Mouse (Mus musculus): Measurements from ENCODE around the gene Cabcoco1. TPM values are rescaled to one million over a fixed set of nuclear protein-coding genes. Genes with fewer than 3 reads are reported as not detected.

The Cabcoco1 gene
- polyA plus RNA-seq, 1 experiment: 0.82 TPM

GRCm38 (mm10) chr10:68504586-68505152 lies 37.0 kb downstream of the Cabcoco1 start:
- no peak for DNase-seq (ENCODE audit: low read depth)

GRCm38 (mm10) chr10:68501067-68501466 lies 40.6 kb downstream of the Cabcoco1 start:
- no peak for DNase-seq (ENCODE audit: low read depth)
- TF ChIP-seq POLR2A (IDR thresholded peaks at IDR 0.05; ENCODE audit: borderline replicate concordance, extremely low read depth, insufficient read depth, insufficient read length, poor library complexity, severe bottlenecking) (no peak), CTCF (IDR thresholded peaks at IDR 0.05; ENCODE audit: borderline replicate concordance, extremely low read depth, insufficient read depth, insufficient read length) (no peak)

More at GRCm38 (mm10) chr10:68504586-68505152, 37.0 kb downstream of the Cabcoco1 start:
- TF ChIP-seq CTCF (IDR thresholded peaks at IDR 0.05; ENCODE audit: borderline replicate concordance, extremely low read depth, insufficient read depth, insufficient read length) (no peak), POLR2A (IDR thresholded peaks at IDR 0.05; ENCODE audit: borderline replicate concordance, extremely low read depth, insufficient read depth, insufficient read length, poor library complexity, severe bottlenecking) (no peak)

- TF ChIP-seq POLR2A (IDR thresholded peaks at IDR 0.05; ENCODE audit: borderline replicate concordance, extremely low read depth, insufficient read depth, insufficient read length, poor library complexity, severe bottlenecking) (no peak), CTCF (IDR thresholded peaks at IDR 0.05; ENCODE audit: borderline replicate concordance, extremely low read depth, insufficient read depth, insufficient read length) (no peak)
- DNase-seq (ENCODE audit: low read depth): no peak
Measured at GRCm38 (mm10) chr10:68495246-68495645, 46.5 kb downstream of the Cabcoco1 start.

- no peak for DNase-seq (ENCODE audit: low read depth)
- no peak for TF ChIP-seq POLR2A (IDR thresholded peaks at IDR 0.05; ENCODE audit: borderline replicate concordance, extremely low read depth, insufficient read depth, insufficient read length, poor library complexity, severe bottlenecking)
- TF ChIP-seq CTCF (IDR thresholded peaks at IDR 0.05; ENCODE audit: borderline replicate concordance, extremely low read depth, insufficient read depth, insufficient read length): no peak
Measured at GRCm38 (mm10) chr10:68491557-68491956, 50.1 kb downstream of the Cabcoco1 start.

GRCm38 (mm10) chr10:68490781-68491180 lies 50.9 kb downstream of the Cabcoco1 start:
- TF ChIP-seq CTCF (IDR thresholded peaks at IDR 0.05; ENCODE audit: borderline replicate concordance, extremely low read depth, insufficient read depth, insufficient read length) (no peak), POLR2A (IDR thresholded peaks at IDR 0.05; ENCODE audit: borderline replicate concordance, extremely low read depth, insufficient read depth, insufficient read length, poor library complexity, severe bottlenecking) (no peak)
- DNase-seq (ENCODE audit: low read depth): no peak

- no peak for DNase-seq (ENCODE audit: low read depth)
- TF ChIP-seq CTCF (IDR thresholded peaks at IDR 0.05; ENCODE audit: borderline replicate concordance, extremely low read depth, insufficient read depth, insufficient read length): no peak
Measured at GRCm38 (mm10) chr10:68472799-68473198, 68.9 kb downstream of the Cabcoco1 start.

- TF ChIP-seq CTCF (IDR thresholded peaks at IDR 0.05; ENCODE audit: borderline replicate concordance, extremely low read depth, insufficient read depth, insufficient read length): no peak
- TF ChIP-seq POLR2A (IDR thresholded peaks at IDR 0.05; ENCODE audit: borderline replicate concordance, extremely low read depth, insufficient read depth, insufficient read length, poor library complexity, severe bottlenecking): no peak
- DNase-seq (ENCODE audit: low read depth): no peak
Measured at GRCm38 (mm10) chr10:68465737-68466327, 75.9 kb downstream of the Cabcoco1 start.

GRCm38 (mm10) chr10:68464943-68465342 lies 76.8 kb downstream of the Cabcoco1 start:
- DNase-seq (ENCODE audit: low read depth): peak; percentile 84
- TF ChIP-seq CTCF (IDR thresholded peaks at IDR 0.05; ENCODE audit: borderline replicate concordance, extremely low read depth, insufficient read depth, insufficient read length): peak; percentile 83
- TF ChIP-seq POLR2A (IDR thresholded peaks at IDR 0.05; ENCODE audit: borderline replicate concordance, extremely low read depth, insufficient read depth, insufficient read length, poor library complexity, severe bottlenecking): no peak

GRCm38 (mm10) chr10:68459784-68460183 lies 81.9 kb downstream of the Cabcoco1 start:
- no peak for DNase-seq (ENCODE audit: low read depth)
- TF ChIP-seq POLR2A (IDR thresholded peaks at IDR 0.05; ENCODE audit: borderline replicate concordance, extremely low read depth, insufficient read depth, insufficient read length, poor library complexity, severe bottlenecking) (no peak), CTCF (IDR thresholded peaks at IDR 0.05; ENCODE audit: borderline replicate concordance, extremely low read depth, insufficient read depth, insufficient read length) (no peak)

GRCm38 (mm10) chr10:68457019-68457418 lies 84.7 kb downstream of the Cabcoco1 start:
- TF ChIP-seq POLR2A (IDR thresholded peaks at IDR 0.05; ENCODE audit: borderline replicate concordance, extremely low read depth, insufficient read depth, insufficient read length, poor library complexity, severe bottlenecking) (no peak), CTCF (IDR thresholded peaks at IDR 0.05; ENCODE audit: borderline replicate concordance, extremely low read depth, insufficient read depth, insufficient read length) (no peak)
- no peak for DNase-seq (ENCODE audit: low read depth)

- no peak for TF ChIP-seq CTCF (IDR thresholded peaks at IDR 0.05; ENCODE audit: borderline replicate concordance, extremely low read depth, insufficient read depth, insufficient read length)
- TF ChIP-seq POLR2A (IDR thresholded peaks at IDR 0.05; ENCODE audit: borderline replicate concordance, extremely low read depth, insufficient read depth, insufficient read length, poor library complexity, severe bottlenecking): no peak
- no peak for DNase-seq (ENCODE audit: low read depth)
Measured at GRCm38 (mm10) chr10:68454541-68454940, 87.2 kb downstream of the Cabcoco1 start.

- TF ChIP-seq CTCF (IDR thresholded peaks at IDR 0.05; ENCODE audit: borderline replicate concordance, extremely low read depth, insufficient read depth, insufficient read length): no peak
- TF ChIP-seq POLR2A (IDR thresholded peaks at IDR 0.05; ENCODE audit: borderline replicate concordance, extremely low read depth, insufficient read depth, insufficient read length, poor library complexity, severe bottlenecking): no peak
- DNase-seq (ENCODE audit: low read depth): no peak
Measured at GRCm38 (mm10) chr10:68446797-68447125, 94.9 kb downstream of the Cabcoco1 start.

All from brain, embryonic 14.5 days (tissue).